Mouse (Mus musculus) small intestine, adult 2 months (tissue): ENCODE measurements around the gene Sox8.

Source experiments
- CTCF ChIP-seq: fragments of 200-500 bp; IDR thresholded peaks from 2 replicates; pipeline ENCODE4 v1.5.1; 2012; ENCODE audit warnings: low read depth, mild to moderate bottlenecking, control low read depth, inconsistent platforms, low read length, moderate library complexity, mixed read lengths; ENCODE audit not compliant: insufficient replicate concordance, insufficient read length; ENCODE audit errors: extremely low read depth
- POLR2A ChIP-seq: fragments of 200-500 bp; IDR thresholded peaks from 2 replicates; pipeline ENCODE4 v1.6.1; 2012; ENCODE audit warnings: low read depth, mild to moderate bottlenecking, control low read depth, inconsistent platforms, low read length, moderate library complexity

GRCm38 (mm10) chr17:25583099-25583498 lies 12.6 kb upstream of the Sox8 start:
- no peak for TF ChIP-seq CTCF
- TF ChIP-seq POLR2A: no peak
